Mouse (Mus musculus) cerebellum, postnatal 4 days (tissue): Measurements from ENCODE around the gene Ntn4.

ENCODE experiments used
- DNase-seq, 2 experiments: peaks; one replicate each; pipeline ENCODE4 v3.0.0; 2022; ENCODE audit warnings: low spot score in 2 of 2, mixed read lengths in 1 of 2

The Ntn4 gene

GRCm38 (mm10) chr10:93783216-93784013 is 142.9 kb downstream of the Ntn4 start:
- DNase-seq: no peak
